Mouse (Mus musculus): ENCODE results near the gene C1ra. TPM values are rescaled to one million over a fixed set of nuclear protein-coding genes. Genes with fewer than 3 reads are reported as not detected.
A peak's percentile ranks its signal among the peaks of the same experiment; 100 is the strongest.
"Not testable (repeated sequence)": the region's sequence is repeated elsewhere in the genome, so short reads cannot be mapped to it uniquely, and the experiment has no call there.

The C1ra gene
- polyA plus RNA-seq, 1 experiment from 2014 or later: 0.11 TPM

DNA sequence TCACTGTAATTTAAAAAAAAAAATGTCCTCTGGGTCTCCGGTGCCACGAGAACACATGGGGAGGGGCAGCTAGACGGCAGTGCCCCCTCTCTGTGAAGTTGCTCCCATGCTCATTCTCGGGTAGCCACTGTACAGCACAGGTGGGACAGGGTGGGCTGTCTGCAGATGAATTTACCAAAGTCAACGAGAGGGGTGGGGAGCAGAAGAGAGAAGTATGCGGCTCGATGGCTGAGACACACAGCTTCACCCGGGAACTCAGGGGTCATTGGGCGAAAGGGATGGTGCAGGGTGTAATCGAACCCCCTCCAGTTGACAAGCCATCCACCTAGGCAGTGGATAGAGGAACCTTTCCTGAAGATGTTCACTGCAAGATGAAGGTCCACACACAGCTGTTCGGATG lies 35.4 kb upstream of the C1ra start:
- no peak overlapping the region for H3K9ac ChIP-seq (replicated peaks)
- ATAC-seq (ENCODE audit: low FRiP score, low read depth): no peak
- WGBS: 87% methylated on average over 11 of the region's 11 CpGs
- H3K9me3 ChIP-seq: no peaks in the 10 kb centered on the region
- H3K27ac ChIP-seq (replicated peaks): no peak overlapping the region
- H3K36me3 ChIP-seq: no peaks in the 10 kb centered on the region
- H3K27me3 ChIP-seq: no peaks in the 10 kb centered on the region
- no peaks in the 10 kb centered on the region for H3K4me1 ChIP-seq
- no peak overlapping the region for H3K4me3 ChIP-seq
- H3K4me2 ChIP-seq (replicated peaks): no peak overlapping the region

GRCm38 (mm10) chr6:124477221-124477655 lies 35.0 kb upstream of the C1ra start:
- H3K27me3 ChIP-seq: no peaks in the 10 kb centered on the region
- H3K36me3 ChIP-seq: no peaks in the 10 kb centered on the region
- H3K4me2 ChIP-seq (replicated peaks): no peak overlapping the region
- H3K4me1 ChIP-seq: no peaks in the 10 kb centered on the region
- H3K9ac ChIP-seq (replicated peaks): no peak overlapping the region
- no peak overlapping the region for H3K27ac ChIP-seq (replicated peaks)
- WGBS: 76% methylated on average over 5 of the region's 5 CpGs
- no peak overlapping the region for H3K4me3 ChIP-seq
- no peak for ATAC-seq (ENCODE audit: low FRiP score, low read depth)
- H3K9me3 ChIP-seq: no peaks in the 10 kb centered on the region

GRCm38 (mm10) chr6:124477922-124478651 lies 34.1 kb upstream of the C1ra start:
- Histone ChIP-seq H3K27ac (replicated peaks) (no peak overlapping the region), H3K9ac (replicated peaks) (no peak overlapping the region), H3K9me3 (no peaks in the 10 kb centered on the region), H3K4me2 (replicated peaks) (no peak overlapping the region), H3K36me3 (no peaks in the 10 kb centered on the region), H3K27me3 (no peaks in the 10 kb centered on the region), H3K4me3 (no peak overlapping the region), H3K4me1 (no peaks in the 10 kb centered on the region)
- WGBS: 77% methylated on average over 17 of the region's 17 CpGs
- ATAC-seq (ENCODE audit: low FRiP score, low read depth): no peak

GRCm38 (mm10) chr6:124478874-124479572 lies 33.2 kb upstream of the C1ra start:
- Histone ChIP-seq H3K9ac (replicated peaks) (no peak overlapping the region), H3K4me2 (replicated peaks) (no peak overlapping the region), H3K27ac (replicated peaks) (no peak overlapping the region), H3K9me3 (no peaks in the 10 kb centered on the region), H3K27me3 (no peaks in the 10 kb centered on the region), H3K4me1 (no peaks in the 10 kb centered on the region), H3K4me3 (no peak overlapping the region), H3K36me3 (no peaks in the 10 kb centered on the region)
- WGBS: 90% methylated on average over 3 of the region's 3 CpGs
- ATAC-seq (ENCODE audit: low FRiP score, low read depth): no peak

DNA sequence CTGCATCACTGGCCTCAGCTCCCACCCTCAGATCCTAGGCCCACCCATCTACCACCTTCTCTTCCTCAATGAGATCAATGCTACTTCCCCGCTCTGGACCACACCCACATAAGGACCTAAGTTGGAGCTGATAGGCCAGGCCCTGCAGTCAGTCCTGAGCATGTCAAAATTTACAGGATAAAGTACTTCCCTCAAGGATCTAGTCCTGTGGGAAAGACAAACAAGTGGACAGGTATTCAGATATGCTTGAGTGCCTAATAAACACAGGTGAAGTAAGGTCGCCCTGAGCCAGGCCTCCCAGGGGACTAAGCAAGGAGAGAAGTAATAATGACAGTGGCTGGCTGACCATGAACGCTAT lies 32.7 kb upstream of the C1ra start:
- no peak overlapping the region for H3K4me2 ChIP-seq (replicated peaks)
- WGBS: 93% methylated on average over 3 of the region's 3 CpGs
- H3K9me3 ChIP-seq: no peaks in the 10 kb centered on the region
- no peak overlapping the region for H3K9ac ChIP-seq (replicated peaks)
- no peaks in the 10 kb centered on the region for H3K4me1 ChIP-seq
- no peak overlapping the region for H3K4me3 ChIP-seq
- ATAC-seq (ENCODE audit: low FRiP score, low read depth): no peak
- H3K36me3 ChIP-seq: no peaks in the 10 kb centered on the region
- no peak overlapping the region for H3K27ac ChIP-seq (replicated peaks)
- no peaks in the 10 kb centered on the region for H3K27me3 ChIP-seq

GRCm38 (mm10) chr6:124480295-124480694 lies 31.9 kb upstream of the C1ra start:
- ATAC-seq (ENCODE audit: low FRiP score, low read depth): no peak
- Histone ChIP-seq H3K4me3 (no peak overlapping the region), H3K36me3 (no peaks in the 10 kb centered on the region), H3K4me1 (no peaks in the 10 kb centered on the region), H3K27me3 (no peaks in the 10 kb centered on the region), H3K4me2 (replicated peaks) (no peak overlapping the region), H3K9me3 (no peaks in the 10 kb centered on the region), H3K27ac (replicated peaks) (no peak overlapping the region), H3K9ac (replicated peaks) (no peak overlapping the region)
- WGBS: 60% methylated on average over 4 of the region's 4 CpGs

DNA sequence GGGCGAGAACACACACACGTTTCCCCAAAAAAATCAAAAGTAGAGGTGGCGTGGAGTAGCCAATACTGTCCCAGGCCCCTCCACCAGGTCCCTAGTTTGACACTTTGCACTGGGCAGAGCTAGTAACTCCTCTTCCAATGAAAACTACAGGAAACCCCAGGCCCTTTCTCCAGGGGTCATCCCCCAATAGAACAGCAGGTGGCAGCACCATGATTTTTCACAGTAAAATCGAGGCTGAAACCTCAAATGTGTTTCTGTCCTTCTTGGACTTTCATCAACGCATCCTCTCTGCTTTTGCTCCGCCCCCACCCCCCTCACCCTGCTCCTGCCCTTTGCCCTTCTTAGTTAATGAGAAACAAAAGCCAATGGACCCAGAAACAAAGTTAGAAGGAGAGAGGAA lies 30.6 kb upstream of the C1ra start:
- H3K9ac ChIP-seq (replicated peaks): no peak overlapping the region
- H3K4me2 ChIP-seq (replicated peaks): no peak overlapping the region
- no peaks in the 10 kb centered on the region for H3K27me3 ChIP-seq
- no peak overlapping the region for H3K4me3 ChIP-seq
- ATAC-seq (ENCODE audit: low FRiP score, low read depth): no peak
- H3K27ac ChIP-seq (replicated peaks): no peak overlapping the region
- 25% methylated on average over 6 of the region's 6 CpGs for WGBS
- no peaks in the 10 kb centered on the region for H3K9me3 ChIP-seq
- H3K36me3 ChIP-seq: no peaks in the 10 kb centered on the region
- no peaks in the 10 kb centered on the region for H3K4me1 ChIP-seq

DNA sequence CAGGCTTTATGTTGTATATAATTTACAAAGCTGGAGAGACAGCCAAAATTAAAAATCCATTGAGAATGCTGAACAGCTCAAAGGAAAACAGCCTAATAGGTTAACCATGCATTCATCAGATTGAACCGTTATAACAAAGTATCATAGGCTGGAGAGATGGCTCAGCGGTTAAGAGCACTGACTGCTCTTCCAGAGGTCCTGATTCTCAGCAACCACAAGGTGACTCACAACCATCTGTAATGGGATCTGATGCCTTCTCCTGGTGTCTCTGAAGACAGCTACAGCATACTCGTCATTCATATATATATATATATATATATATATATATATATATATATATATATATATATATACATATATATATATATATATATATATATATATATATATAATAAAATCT lies 28.4 kb upstream of the C1ra start:
- not testable (repeated sequence) for H3K4me2 ChIP-seq (replicated peaks); ATAC-seq (ENCODE audit: low FRiP score, low read depth); H3K9me3 ChIP-seq; H3K9ac ChIP-seq (replicated peaks); H3K36me3 ChIP-seq; H3K27ac ChIP-seq (replicated peaks); H3K4me1 ChIP-seq; H3K4me3 ChIP-seq; H3K27me3 ChIP-seq
- WGBS: 87% methylated on average over 3 of the region's 3 CpGs

- peak overlapping the region; percentile 49; the same call in 1 of the 2 replicates for H3K4me2 ChIP-seq (replicated peaks)
- H3K27ac ChIP-seq (replicated peaks): no peak overlapping the region
- H3K36me3 ChIP-seq: no peaks in the 10 kb centered on the region
- 77% methylated on average over 7 of the region's 7 CpGs for WGBS
- ATAC-seq (ENCODE audit: low FRiP score, low read depth): no peak
- H3K9me3 ChIP-seq: no peaks in the 10 kb centered on the region
- no peaks in the 10 kb centered on the region for H3K4me1 ChIP-seq
- H3K9ac ChIP-seq (replicated peaks): no peak overlapping the region
- no peaks in the 10 kb centered on the region for H3K27me3 ChIP-seq
- 0 out of 2 replicates have a peak overlapping the region, but pooled peaks have one; percentile 24 for H3K4me3 ChIP-seq
Observed at GRCm38 (mm10) chr6:124484851-124485250, 27.4 kb upstream of the C1ra start.

GRCm38 (mm10) chr6:124485414-124486144 lies 26.6 kb upstream of the C1ra start:
- Histone ChIP-seq H3K9me3 (no peaks in the 10 kb centered on the region), H3K4me3 (peak overlapping the region; percentile 24), H3K9ac (replicated peaks) (no peak overlapping the region), H3K27me3 (no peaks in the 10 kb centered on the region), H3K4me2 (replicated peaks) (peak overlapping the region; percentile 49), H3K27ac (replicated peaks) (no peak overlapping the region), H3K4me1 (no peaks in the 10 kb centered on the region), H3K36me3 (no peaks in the 10 kb centered on the region)
- WGBS: 32% methylated on average over 21 of the region's 21 CpGs
- ATAC-seq (ENCODE audit: low FRiP score, low read depth): peak; percentile 92

DNA sequence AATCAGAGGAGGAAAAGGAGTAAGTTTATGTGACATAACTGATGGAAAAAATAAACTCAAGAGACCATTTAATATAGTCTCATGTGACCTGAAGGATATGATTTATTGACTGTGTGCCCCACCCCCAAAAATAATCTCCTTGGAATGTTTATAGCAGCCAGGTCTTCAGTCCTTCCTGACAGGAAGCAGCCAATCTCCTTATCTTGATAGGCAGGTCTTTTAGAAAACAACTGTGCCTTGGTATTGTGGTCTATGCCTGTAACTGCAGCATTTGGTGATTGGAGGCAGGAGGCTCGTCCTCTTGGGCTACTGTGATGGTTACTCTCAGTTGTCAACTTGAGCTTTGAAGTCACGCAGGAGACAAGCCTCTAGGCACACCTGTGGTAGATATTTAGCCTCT lies 24.7 kb upstream of the C1ra start:
- Histone ChIP-seq H3K9ac (replicated peaks) (no peak overlapping the region), H3K4me3 (no peak overlapping the region), H3K27ac (replicated peaks) (no peak overlapping the region), H3K4me2 (replicated peaks) (no peak overlapping the region), H3K27me3 (no peaks in the 10 kb centered on the region), H3K4me1 (no peaks in the 10 kb centered on the region), H3K36me3 (no peaks in the 10 kb centered on the region), H3K9me3 (no peaks in the 10 kb centered on the region)
- 56% methylated on average over 2 of the region's 2 CpGs for WGBS
- no peak for ATAC-seq (ENCODE audit: low FRiP score, low read depth)

DNA sequence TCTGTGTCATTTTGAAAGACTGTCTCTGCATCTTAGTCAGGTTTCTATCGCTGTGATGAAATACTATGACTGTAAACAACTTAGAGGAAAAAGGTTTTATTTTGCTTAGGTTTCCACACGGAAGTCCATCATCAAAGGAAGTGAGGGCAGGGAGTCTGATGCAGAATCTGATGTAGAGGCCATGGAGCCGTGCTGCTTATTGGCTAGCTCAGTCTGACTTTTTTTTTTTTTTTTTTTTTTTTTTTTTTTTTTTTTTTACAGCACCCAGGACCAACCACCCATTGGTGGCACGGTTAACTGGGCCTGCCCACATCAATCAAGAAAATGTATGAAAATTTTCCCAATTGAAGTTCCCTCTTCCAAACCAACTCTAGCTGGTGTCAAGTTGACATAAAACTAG lies 23.3 kb upstream of the C1ra start:
- WGBS: 82% methylated on average over 4 of the region's 4 CpGs
- no peaks in the 10 kb centered on the region for H3K4me1 ChIP-seq
- H3K36me3 ChIP-seq: no peaks in the 10 kb centered on the region
- H3K27me3 ChIP-seq: no peaks in the 10 kb centered on the region
- no peak overlapping the region for H3K27ac ChIP-seq (replicated peaks)
- H3K4me2 ChIP-seq (replicated peaks): no peak overlapping the region
- H3K9ac ChIP-seq (replicated peaks): no peak overlapping the region
- H3K4me3 ChIP-seq: no peak overlapping the region
- no peaks in the 10 kb centered on the region for H3K9me3 ChIP-seq
- no peak for ATAC-seq (ENCODE audit: low FRiP score, low read depth)

Data from midbrain, embryonic 12.5 days (tissue).